In the genomic region with DNA sequence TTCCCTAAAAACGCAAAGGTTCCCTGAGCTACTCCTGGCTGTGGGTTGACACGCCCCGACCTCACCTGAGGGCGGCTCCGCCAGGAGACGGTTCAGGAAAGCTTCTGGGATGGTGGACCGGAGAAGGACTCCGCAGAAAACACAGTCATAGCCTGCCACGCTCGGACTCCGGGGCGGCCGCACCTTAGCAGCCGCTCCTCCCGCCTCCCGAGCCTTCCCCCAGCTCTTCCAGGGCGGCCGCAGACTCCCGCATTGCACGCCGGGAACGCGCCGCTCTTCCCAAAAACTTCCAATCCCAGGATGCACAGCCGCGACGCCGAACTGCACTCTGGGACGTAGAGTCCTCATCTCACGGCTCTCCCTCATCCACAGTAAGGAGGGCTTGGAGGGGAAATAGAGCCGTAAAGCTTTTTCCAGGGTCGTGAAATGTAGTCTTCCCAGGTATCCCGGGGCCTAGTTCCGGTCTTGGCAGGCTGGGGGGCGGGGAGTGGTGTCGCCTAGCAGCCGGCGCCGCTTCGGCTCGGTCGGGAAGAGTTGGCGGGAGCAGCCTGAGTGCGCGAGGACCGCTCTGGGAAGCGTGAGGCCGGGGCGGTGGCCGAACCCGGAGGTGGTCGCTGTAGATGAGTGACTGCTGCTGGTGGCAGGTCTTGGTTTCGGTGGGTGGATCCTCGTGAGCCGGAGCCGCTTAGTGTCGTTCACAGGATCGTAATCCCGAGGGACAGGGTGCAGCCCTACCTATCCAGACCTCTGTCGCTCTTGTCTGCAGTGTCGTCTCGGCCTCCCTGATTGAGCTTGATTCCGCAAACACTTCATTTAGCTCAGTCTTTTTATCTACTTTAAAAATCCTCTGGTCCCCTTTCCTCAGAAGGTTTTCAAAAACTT, we compare ENCODE assay signal across 8 mouse cellular contexts. TPM values are rescaled to one million over a fixed set of nuclear protein-coding genes. Genes with fewer than 3 reads are reported as not detected.
DNase-seq lines count a peak whose midpoint lies in the region; ATAC-seq and TF ChIP-seq lines count a peak whose summit lies in the region.

TSS of gene Tmtc3 (minus strand) at position 254 of the 882 bp plus-strand sequence.
TSS of gene Cep290 (plus strand) at position 462 of the 882 bp plus-strand sequence.

- WGBS in kidney, embryonic 14.5 days, result under 1% methylated on average over 63 of the region's 63 CpGs
- WGBS in limb, embryonic 15.5 days, result under 1% methylated on average over 63 of the region's 63 CpGs

- peak; percentile 41; the same call in 1 of the 2 replicates for TF ChIP-seq POLR2A in bone marrow macrophage, adult 2 months (IDR thresholded peaks at IDR 0.05; ENCODE audit: borderline replicate concordance, low read depth, low read length)
- peak; percentile 82 for TF ChIP-seq POLR2A in embryonic fibroblast, embryonic 13.5 days (IDR thresholded peaks at IDR 0.05; ENCODE audit: low read depth, low read length)

- no peak for TF ChIP-seq CTCF in bone marrow macrophage, adult 2 months (IDR thresholded peaks at IDR 0.05; ENCODE audit: low read depth, low read length)
- no peak for TF ChIP-seq CTCF in embryonic fibroblast, embryonic 13.5 days (IDR thresholded peaks at IDR 0.05; ENCODE audit: borderline replicate concordance, insufficient read depth, low read length)

- no peaks in the 10 kb centered on the region for H3K9me3 ChIP-seq in kidney, embryonic 14.5 days (ENCODE audit: control insufficient read depth, low read length)
- no peaks in the 10 kb centered on the region for H3K9me3 ChIP-seq in limb, embryonic 15.5 days

- H3K36me3 ChIP-seq in kidney, embryonic 14.5 days (ENCODE audit: control insufficient read depth, insufficient read depth, low read length), result no peaks in the 10 kb centered on the region
- H3K36me3 ChIP-seq in limb, embryonic 15.5 days, result no peaks in the 10 kb centered on the region

- ATAC-seq in kidney, embryonic 14.5 days (ENCODE audit: low FRiP score, low TSS enrichment), result peak; percentile 100
- peak; percentile 99 for ATAC-seq in limb, embryonic 15.5 days (ENCODE audit: insufficient number of reproducible peaks, low FRiP score, low TSS enrichment, low read depth)

- H3K27ac ChIP-seq in bone marrow macrophage, adult 2 months (ENCODE audit: insufficient read depth, low read depth, low read length), result peak within 1 kb of the TSS; percentile 30; the same call in 1 of the 2 replicates
- H3K27ac ChIP-seq in embryonic fibroblast, embryonic 13.5 days (ENCODE audit: insufficient read depth, low read length), result no peak within 1 kb of the TSS
- peak within 1 kb of the TSS; percentile 74; the same call in 1 of the 2 replicates for H3K27ac ChIP-seq in kidney, embryonic 14.5 days (ENCODE audit: low read depth, low read length)
- peak within 1 kb of the TSS; percentile 81 for H3K27ac ChIP-seq in limb, embryonic 15.5 days

- peak within 1 kb of the TSS; percentile 81 for H3K9ac ChIP-seq in kidney, embryonic 14.5 days (ENCODE audit: low read depth, low read length)
- peak within 1 kb of the TSS; percentile 69 for H3K9ac ChIP-seq in limb, embryonic 15.5 days

- H3K4me2 ChIP-seq in kidney, embryonic 14.5 days (replicated peaks; ENCODE audit: low read depth, low read length), result peak within 1 kb of the TSS; percentile 73
- peak within 1 kb of the TSS; percentile 82 for H3K4me2 ChIP-seq in limb, embryonic 15.5 days

- peak; percentile 96 for DNase-seq in 416B (ENCODE audit: low read depth)
- peak; percentile 97 to 98 for DNase-seq in heart, adult 9 months (ENCODE audit: low spot score in 2 of 2)
- peak; percentile 41 to 59 for DNase-seq in monocyte, adult 2 months (ENCODE audit: low read depth in 1 of 2, low spot score in 2 of 2)
- DNase-seq in spleen, postnatal 36 days (ENCODE audit: low spot score in 2 of 2), result peak; percentile 76 to 83

- peak within 1 kb of the TSS; percentile 76 for H3K4me3 ChIP-seq in bone marrow macrophage, adult 2 months (ENCODE audit: insufficient read depth, low read length)
- H3K4me3 ChIP-seq in embryonic fibroblast, embryonic 13.5 days (ENCODE audit: insufficient read depth, low read length), result peak within 1 kb of the TSS; percentile 94
- peak within 1 kb of the TSS; percentile 84 for H3K4me3 ChIP-seq in kidney, embryonic 14.5 days (ENCODE audit: low read length)
- peak within 1 kb of the TSS; percentile 65 for H3K4me3 ChIP-seq in limb, embryonic 15.5 days

- H3K4me1 ChIP-seq in bone marrow macrophage, adult 2 months (ENCODE audit: control insufficient read depth, insufficient read depth, low read length), result peaks cover 12% of the 10 kb centered on the region
- no peaks in the 10 kb centered on the region for H3K4me1 ChIP-seq in embryonic fibroblast, embryonic 13.5 days (ENCODE audit: control insufficient read depth, insufficient read depth, low read length)
- H3K4me1 ChIP-seq in kidney, embryonic 14.5 days (ENCODE audit: control insufficient read depth, insufficient read depth, low read length), result 0 out of 2 replicates have a peak, but pooled peaks cover 3% of the 10 kb centered on the region
- H3K4me1 ChIP-seq in limb, embryonic 15.5 days, result 0 out of 2 replicates have a peak, but pooled peaks cover 9% of the 10 kb centered on the region

- H3K27me3 ChIP-seq in kidney, embryonic 14.5 days (ENCODE audit: control insufficient read depth, insufficient read depth, low read length), result no peaks in the 10 kb centered on the region
- H3K27me3 ChIP-seq in limb, embryonic 15.5 days, result no peaks in the 10 kb centered on the region

RNA-seq across cellular contexts. Expression of gene Tmtc3, which starts in this region (rescaled TPM):
- polyA plus RNA-seq in bone marrow macrophage, adult 2 months (2012; ENCODE audit: insufficient read depth, insufficient read length, missing spikeins), result 13.3 and 14.5 TPM in 2 replicates
- polyA plus RNA-seq in embryonic fibroblast, embryonic 13.5 days (2011; ENCODE audit: insufficient read length, low read depth, missing spikeins), result 73.4 and 80.6 TPM in 2 replicates
- polyA plus RNA-seq in kidney, embryonic 14.5 days (2014; fragmentation: Nextera tagmentation; extraction: Ambion mirVana), result 17.8 and 35.1 TPM in 2 replicates
- polyA plus RNA-seq in limb, embryonic 15.5 days (2015; fragmentation: Nextera tagmentation; extraction: Ambion mirVana), result 20.4 and 20.8 TPM in 2 replicates

RNA-seq across cellular contexts. Expression of gene Cep290, which starts in this region (rescaled TPM):
- polyA plus RNA-seq in bone marrow macrophage, adult 2 months (2012; ENCODE audit: insufficient read depth, insufficient read length, missing spikeins), result 7.5 and 9.8 TPM in 2 replicates
- 10.7 and 12.2 TPM in 2 replicates for polyA plus RNA-seq in embryonic fibroblast, embryonic 13.5 days (2011; ENCODE audit: insufficient read length, low read depth, missing spikeins)
- 7.9 and 8.7 TPM in 2 replicates for polyA plus RNA-seq in kidney, embryonic 14.5 days (2014; fragmentation: Nextera tagmentation; extraction: Ambion mirVana)
- 3.9 and 4.9 TPM in 2 replicates for polyA plus RNA-seq in limb, embryonic 15.5 days (2015; fragmentation: Nextera tagmentation; extraction: Ambion mirVana)
